Mouse (Mus musculus) frontal cortex, postnatal 10 days (tissue): Measurements from ENCODE around the gene Cfap43.

Source experiments
- DNase-seq, 2 experiments: peaks; one replicate each; pipeline ENCODE4 v3.0.0; 2022; ENCODE audit warnings: low spot score in 2 of 2, mixed read lengths in 1 of 2

Cfap43 gene

GRCm38 (mm10) chr19:47710376-47710775 lies 208.7 kb downstream of the Cfap43 start:
- DNase-seq = no peak

- DNase-seq = no peak
Observed at GRCm38 (mm10) chr19:47705772-47706309, 213.2 kb downstream of the Cfap43 start.

GRCm38 (mm10) chr19:47705080-47705771 lies 213.9 kb downstream of the Cfap43 start:
- no peak for DNase-seq

- DNase-seq = no peak
Observed at GRCm38 (mm10) chr19:47700509-47700908, 218.6 kb downstream of the Cfap43 start.

- no peak for DNase-seq
Observed at GRCm38 (mm10) chr19:47699743-47700142, 219.3 kb downstream of the Cfap43 start.

GRCm38 (mm10) chr19:47698266-47698665 lies 220.8 kb downstream of the Cfap43 start:
- DNase-seq = no peak

- no peak for DNase-seq
Observed at GRCm38 (mm10) chr19:47697067-47697466, 222.0 kb downstream of the Cfap43 start.

GRCm38 (mm10) chr19:47696411-47696810 lies 222.7 kb downstream of the Cfap43 start:
- no peak for DNase-seq

GRCm38 (mm10) chr19:47695725-47696124 lies 223.4 kb downstream of the Cfap43 start:
- DNase-seq = no peak

- no peak for DNase-seq
Observed at GRCm38 (mm10) chr19:47691994-47692393, 227.1 kb downstream of the Cfap43 start, which contains the start of gene Col17a1. TSS of gene Col17a1 (minus strand) at chr19:47692094.

- no peak for DNase-seq
Observed at GRCm38 (mm10) chr19:47689592-47689991, 229.5 kb downstream of the Cfap43 start.
